Mouse (Mus musculus) monocyte, adult 2 months (primary cell): ENCODE results near the gene Mrpl1.

Experiments
- DNase-seq, 2 experiments: peaks; one replicate each; pipeline ENCODE4 v3.0.0; 2022; ENCODE audit warnings: low spot score in 2 of 2, low read depth in 1 of 2

Gene Mrpl1

DNA sequence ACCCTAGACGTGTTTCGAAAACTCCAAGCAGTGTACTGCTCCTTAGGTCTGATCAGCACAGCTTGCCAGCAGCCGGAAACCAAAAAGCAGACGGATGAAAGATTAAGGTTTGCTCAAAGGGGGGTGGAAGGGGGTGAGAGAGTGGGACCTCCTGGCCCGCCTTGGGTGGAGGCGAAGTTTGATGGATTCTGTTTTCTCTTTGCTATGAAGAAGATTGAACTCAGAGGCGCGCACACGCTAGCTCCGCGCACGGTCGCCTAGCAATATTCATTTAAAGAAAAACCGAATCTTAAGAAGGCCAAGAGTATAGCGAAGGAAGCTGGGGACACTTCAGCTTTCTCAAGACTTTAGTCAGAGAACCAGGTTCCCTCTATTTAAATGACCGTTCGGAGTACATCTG is at the start of gene Mrpl1:
TSS of gene Mrpl1 (plus strand) at position 35 of the 400 bp plus-strand sequence.
- DNase-seq = peak in 1 of 2 experiments; percentile 4

DNA sequence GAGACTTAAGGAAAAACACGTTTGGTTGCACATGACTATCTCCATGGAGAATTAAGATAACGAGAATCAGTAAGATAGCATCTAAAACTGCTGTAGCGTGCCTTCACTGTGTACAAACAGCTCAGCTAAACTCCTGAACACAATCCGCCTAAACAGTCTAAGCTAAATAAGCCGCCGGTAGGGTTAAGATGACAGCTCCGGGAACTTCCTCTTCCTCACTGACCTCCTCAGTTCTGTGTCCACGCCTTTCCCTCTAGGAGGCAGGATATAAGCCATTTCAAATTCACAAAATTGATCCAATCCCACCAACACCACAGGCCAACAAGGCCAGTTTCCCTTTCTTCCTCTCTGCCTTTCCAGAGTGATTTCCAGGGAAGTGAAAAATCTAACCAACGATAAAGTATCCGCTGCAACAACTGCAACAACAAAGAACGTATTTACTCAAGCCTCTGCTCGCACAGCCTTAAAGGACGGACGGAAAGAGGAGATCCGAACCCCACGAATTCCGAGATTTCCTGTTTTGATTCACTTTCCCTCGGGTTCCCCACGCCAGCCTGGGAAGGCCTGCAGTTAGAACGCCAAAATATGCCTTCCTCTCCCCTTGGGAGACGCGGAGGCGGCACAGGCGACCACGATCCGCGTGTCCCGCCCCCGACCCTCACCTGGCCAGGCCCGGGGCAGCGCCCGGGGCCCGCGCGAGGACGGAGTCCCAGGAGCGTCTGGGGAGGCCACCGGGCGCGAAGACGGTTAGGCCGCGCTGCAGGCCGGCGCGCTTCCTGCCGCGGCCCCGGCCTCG is 48.6 kb upstream of the Mrpl1 start:
- peak; percentile 27 to 38 for DNase-seq

DNA sequence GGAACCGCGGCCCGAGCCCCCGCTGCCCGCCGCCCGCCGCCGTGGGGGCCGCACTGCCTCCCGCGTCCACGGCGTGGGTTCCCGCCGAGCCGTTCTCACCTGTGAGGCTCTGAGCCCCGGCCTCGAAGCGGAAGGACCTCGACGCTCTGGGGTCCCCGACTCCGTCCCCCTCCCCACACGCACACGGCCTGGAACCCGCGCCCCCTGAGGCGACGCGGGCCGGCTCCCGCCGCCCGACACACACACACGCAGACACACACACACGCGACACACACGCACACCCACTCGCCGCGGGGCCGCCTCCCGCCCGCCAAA is 48.1 kb upstream of the Mrpl1 start:
- no peak for DNase-seq

DNA sequence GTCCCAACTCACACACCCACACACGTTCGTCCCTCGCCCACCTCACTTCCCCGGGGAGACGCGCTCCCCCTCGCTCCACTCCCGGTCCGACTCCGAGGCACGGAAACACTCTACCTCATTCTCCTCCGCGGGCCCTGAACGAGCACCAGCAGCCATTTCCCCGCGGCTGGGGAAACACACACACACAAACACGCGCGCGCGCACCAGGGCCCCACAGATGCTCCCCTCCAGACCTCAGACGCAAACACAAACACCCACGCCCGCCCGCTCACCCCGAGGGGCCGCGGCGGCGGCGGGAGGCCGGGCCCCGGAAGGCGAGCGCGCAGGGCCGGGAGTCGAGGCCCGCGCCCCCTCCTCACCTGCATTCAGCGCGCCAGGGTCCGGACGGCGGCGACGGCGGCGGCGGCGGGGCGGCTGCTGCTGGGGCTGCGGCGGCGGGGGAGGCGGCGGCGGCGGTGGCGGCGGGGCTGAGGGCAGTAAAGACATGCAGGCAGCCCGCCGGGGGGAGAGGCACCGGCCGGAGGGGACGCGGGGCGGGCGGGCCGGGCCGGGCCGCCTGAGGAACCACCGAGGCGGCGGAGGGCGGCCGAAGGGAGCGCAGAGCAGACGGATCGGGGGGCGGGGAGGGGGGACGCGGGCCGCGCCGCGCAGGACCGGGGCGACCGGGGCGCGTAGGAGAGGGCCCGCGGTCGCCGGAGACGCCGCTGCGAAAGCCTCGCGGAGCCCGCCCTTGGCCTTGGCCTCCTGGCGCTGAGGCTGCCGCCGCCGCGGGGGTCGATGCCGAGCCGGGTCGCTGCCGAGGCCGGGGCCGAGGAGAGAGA is 47.5 kb upstream of the Mrpl1 start:
- peak in 1 of 2 experiments; percentile 42 for DNase-seq

DNA sequence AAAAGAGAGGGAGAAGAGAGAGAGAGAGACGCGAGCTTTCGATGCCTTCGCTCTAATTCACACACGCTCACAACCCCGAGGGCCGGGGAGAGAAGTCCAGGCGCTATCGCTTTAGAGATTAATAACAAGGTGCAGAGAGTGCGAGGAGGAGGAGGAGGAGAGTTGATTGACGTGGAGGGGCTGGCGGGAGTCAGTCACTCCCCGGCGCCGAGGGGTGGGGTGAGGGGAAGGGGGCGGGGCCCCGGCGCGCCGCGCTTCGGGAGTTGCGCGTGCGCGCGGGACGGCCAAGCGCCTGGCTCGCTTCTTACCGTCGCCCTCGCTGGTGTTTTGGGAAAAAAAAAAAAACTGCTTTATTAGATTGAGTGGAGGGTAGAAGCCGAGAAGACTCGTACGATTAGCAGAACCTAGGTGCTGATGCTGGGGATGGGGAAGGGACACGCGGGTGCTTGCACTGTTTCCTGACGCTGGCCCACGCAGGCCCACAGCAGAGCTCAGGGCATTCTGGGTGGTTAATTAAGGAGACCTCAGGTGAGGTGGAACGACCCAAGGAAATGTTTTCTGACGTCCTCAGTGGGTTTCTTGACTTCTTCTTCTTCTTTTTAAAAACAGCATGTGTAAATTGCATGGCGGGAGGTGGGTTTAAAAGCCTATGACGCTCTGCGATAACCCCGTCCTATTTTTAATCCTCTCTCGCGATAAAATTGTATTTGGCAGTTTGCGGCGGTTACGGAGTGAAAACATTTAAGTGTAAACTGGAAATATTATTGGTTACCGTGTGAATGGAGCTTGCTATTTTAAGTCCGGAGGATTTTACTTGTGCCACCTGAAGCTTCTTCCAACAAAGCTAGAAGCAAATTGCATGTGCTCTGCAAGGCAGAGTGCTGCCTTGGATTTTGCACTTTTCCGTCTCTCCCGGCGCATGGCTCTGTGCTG is 46.6 kb upstream of the Mrpl1 start:
- peak; percentile 40 to 50 for DNase-seq

DNA sequence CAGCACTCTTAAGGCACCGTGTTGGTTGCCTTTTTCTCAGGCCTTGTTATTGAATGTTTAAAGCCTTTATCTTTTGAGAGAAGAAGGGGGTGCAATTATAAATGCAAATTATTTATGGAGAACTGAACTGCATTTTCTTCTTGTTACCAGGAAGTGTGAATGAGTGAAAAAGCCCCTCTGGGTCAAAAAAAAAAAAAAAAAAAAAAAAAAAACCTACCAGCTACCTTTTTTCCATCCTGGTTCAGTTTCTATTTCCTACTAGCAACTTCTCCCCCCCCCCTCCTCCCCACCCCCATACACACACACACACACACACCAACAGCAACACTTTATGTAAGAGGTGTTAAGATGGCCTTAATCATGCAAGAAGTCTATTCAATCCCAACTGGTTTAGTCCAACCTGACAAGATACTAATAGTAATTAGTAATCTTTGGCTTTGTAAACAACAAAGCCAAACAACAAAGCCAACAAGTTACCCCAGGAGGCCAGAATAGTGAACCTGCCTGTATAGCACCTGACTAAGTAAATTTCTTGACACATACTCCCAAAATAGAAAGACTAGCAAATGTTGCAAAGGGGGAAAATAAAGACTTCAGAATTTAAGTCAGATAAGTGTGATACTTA is 45.8 kb upstream of the Mrpl1 start:
- DNase-seq = no peak

DNA sequence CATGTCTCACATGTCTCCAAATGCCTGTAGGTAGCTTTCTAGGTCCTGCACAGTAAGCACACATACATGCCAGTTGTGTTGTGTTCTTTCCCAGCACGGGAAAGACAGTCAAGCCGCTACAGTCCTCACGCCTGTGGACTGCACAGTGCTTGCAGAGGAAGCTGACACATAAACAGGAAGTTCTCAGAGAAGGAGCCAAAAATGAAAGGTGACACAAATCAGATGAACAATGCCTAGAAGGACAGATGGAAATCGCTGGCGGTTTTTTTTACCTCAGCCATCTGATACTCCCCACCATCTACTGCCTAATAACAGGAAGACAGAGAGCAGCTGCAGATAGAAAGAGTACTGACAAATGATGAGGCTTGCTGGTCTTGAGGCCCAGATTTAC is 45.3 kb upstream of the Mrpl1 start, which contains the start of gene Cnot6l:
TSS of gene Cnot6l (minus strand) at position 151 of the 391 bp plus-strand sequence.
- peak in 1 of 2 experiments; percentile 22 for DNase-seq

DNA sequence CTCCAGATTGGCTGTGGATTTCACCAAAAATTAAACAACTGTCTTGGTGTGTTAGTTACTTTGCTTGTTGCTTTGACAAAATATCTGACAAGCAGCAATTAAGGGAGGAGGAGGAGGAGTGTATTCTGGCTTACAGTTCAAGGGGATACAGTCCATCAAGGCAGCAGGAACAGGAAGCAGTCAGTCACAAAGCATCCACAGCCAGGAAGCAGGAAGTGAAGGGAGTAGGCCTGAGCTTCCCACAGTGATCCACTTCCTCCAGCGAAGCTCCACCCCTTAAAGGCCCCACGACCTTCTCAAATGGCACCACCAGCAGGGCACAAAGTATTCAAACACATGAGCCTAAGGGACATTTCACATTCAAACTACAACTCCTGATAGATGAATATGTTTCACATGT is 42.5 kb upstream of the Mrpl1 start:
- DNase-seq = no peak

DNA sequence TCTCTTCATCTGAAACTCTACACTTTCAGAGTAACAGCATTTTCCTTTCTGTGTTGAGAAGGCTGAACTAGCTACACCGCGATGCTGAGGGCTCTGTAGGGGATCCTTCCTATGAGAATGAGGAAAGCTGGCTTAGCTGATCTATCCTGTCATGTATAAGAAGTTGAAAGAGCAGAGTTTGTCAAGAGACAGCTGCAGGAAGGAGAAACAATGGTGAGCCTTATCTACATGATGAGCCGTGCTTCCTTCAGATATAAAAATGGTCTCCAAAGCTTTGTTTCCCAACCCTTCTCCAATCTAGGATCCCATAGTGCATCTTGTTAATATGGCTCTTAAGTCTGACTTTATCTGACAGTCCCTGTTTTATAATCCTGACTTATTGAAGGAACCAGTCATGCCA is 38.9 kb upstream of the Mrpl1 start:
- DNase-seq = no peak

DNA sequence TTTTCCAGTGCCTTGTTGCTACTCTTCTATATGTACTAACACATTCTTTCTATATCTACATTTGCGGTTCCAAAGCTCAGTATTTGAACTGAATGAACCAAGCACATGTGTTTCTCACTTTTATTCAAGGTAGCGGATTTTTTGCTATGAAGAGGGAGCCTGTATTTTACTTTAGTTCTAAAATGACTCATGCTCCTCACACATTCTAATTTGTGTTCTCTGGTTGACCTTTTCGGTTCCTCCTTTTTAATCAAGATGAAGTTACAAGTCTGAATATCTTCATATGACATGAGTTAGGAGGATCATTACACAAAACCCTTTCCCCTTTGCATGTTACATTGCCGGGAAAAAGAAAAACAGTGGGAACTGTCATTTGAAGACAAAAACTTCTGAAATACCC is 37.5 kb upstream of the Mrpl1 start:
- DNase-seq = no peak

DNA sequence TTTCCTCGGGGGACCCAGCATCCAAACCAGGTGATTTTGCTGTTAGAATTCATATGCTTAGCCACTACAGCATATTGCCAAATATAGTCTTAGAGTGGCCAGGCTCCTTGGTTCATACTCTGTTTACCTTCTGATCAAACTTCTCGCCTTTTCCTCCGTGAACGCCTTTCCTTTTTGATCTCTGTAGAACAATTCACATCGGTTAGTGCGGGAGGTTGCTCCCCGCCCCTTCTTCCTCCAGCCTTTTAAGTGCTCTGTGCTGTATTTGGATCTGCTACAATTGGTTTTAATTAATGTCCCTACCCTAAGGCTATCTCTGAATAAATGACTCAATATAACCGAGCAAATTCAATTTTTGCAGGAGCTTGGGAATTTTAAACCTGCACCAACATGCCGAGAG is 33.2 kb upstream of the Mrpl1 start:
- no peak for DNase-seq

DNA sequence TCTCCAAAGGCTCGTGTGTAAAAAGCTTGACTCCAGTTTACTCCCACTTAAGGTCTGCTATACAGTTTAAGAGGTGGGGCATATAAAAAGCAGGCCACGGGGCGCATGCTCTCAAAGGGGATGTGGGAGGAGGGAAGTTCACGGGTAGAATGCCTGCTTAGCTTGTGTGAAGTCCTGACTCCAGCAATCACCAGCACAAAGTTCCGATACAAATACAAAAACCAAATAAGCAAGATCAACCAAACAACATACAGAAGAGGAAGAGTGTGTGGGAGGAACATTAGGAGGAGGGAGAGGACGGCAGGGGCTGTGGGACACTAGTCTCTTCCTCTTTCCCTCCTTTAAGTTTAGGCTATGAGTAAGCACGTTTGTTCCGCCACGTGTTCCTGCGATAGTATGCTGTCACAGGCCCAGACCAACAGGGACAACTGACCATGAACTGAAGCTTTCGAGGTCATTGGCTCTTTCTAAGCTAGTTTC is 32.4 kb upstream of the Mrpl1 start:
- peak in 1 of 2 experiments; percentile 6 for DNase-seq

DNA sequence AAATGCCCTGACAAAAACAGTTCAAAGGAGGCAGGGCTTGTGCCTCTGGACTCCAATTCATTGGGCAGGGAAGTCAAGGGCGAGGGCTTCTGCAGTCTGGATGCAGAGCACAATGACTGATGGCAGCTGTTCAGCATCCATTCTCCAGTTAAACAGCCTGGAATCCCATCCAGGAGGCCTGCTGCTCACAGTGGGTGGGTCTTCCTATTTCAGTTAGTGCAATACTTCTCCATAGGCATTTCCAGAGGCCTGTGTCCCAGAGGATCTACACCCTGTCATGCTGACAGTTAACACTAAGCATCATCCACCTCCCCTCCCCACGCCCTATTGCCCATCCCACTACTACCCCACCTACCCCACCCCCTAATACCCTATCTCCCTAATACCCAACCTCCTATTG is 26.1 kb upstream of the Mrpl1 start:
- no peak for DNase-seq

DNA sequence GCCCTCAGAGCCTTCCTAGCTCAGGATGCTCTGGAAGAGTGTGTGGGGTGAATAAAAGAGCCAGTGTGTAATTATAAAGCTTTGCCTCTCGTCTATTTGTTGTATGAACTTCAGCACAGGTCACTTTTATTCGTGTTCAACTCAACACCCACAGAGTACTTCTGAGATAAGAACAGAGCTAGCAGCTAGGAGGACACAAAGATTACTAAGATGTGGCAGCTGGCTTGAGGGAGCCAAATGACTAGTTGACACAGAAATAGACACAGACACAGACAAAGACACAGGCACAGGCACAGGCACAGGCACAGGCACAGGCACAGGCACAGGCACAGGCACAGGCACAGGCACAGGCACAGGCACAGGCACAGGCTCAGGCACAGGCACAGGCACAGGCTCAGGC is 25.3 kb upstream of the Mrpl1 start:
- no peak for DNase-seq

DNA sequence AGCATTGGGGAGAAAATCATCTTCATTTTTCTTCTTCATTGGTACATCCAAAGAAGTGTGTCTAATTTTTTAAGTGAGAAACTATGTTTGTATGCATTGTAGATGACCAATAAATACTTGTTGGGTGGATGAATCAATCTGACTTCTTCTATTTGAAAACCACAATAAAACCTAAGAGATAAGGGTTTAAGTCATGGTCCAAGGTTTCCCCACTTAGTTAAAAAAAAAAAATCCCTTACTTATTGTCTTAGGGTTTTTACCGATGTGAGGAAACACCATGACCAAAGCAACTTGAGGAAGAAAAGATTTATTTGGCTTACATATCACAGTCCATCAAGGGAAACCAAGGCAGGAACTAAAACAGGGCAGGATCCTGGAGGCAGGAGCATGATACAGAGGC is 19.5 kb upstream of the Mrpl1 start:
- no peak for DNase-seq

DNA sequence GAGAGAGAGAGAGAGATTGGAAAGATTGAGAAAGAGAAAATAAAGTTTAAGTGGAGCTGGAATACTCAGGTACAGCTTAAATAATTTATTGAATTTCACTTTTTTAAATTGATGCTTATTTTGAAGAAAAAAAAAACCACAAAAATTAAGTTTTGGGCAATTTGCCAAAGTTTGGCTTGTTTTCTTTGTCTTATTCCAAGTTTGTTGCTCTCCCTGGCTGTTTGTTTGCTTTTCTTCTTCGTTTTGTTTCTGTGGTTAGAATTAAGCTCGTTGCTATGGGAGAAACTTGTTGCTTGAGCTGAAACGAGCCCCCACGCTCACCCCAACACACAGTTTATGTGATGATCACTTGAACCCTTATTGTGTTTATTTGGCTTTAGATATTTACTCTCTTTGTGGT is 18.0 kb upstream of the Mrpl1 start:
- no peak for DNase-seq

DNA sequence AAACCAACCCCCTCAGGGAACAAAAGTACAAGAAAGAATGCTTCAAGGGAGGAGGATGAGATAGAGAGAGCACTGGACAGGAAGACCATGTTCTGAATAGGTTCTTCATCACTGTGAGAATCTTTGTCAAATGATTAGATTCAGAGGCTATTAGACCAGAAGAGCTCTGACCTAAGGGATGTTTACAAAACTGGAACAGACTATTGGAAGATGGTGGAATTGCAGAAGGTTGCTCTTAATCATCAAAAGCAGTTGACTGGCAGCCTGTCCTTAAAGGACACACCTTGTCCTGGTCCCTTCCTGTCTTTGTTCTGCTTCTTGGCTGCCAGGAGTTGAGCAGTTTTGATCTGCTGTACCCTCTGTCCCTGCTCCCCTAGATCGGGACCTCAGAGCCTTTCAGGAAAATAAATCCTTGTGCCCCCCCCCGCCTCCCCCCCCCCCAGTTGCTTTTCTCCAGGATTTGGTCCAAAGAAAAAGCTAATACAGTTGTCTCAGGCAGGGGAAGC is 12.7 kb upstream of the Mrpl1 start:
- no peak for DNase-seq

DNA sequence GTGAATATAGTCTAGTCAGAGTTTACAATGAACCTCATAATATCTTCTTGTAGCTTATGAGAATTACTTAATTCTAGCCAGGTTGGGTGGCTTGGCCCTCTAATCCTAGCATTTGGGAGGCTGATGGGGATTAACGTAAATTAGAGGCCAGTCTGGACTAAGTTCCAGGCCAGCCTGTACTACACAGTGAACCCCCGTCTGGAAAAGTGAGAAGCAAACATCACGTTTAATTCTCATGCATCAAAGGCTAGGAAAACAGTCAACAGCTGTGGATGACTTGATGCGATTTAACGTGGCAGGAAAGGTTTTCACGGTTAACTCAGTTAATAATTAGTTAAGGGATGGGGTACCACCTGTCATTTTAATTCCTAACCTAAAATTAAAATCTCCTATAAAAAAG is 11.0 kb upstream of the Mrpl1 start:
- DNase-seq = no peak

DNA sequence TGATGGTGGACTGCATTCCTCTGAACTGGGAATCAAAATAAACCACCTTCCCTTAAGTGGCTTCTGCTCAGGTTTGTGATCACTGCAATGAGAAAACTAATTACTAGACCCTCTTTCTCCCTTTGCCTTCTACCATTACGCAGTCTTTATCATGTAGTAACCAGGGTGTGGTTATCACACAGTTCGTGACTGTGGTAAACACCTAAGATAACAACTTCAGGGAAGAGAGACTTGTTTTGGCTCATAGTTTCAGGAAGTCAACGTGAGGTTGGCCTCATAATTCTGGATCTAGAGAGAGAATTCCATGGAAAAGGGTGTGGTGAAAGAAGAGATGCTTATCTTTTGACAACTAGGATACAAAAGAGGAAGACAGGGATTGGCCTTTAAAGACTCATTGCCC is 9.0 kb upstream of the Mrpl1 start:
- DNase-seq = no peak

DNA sequence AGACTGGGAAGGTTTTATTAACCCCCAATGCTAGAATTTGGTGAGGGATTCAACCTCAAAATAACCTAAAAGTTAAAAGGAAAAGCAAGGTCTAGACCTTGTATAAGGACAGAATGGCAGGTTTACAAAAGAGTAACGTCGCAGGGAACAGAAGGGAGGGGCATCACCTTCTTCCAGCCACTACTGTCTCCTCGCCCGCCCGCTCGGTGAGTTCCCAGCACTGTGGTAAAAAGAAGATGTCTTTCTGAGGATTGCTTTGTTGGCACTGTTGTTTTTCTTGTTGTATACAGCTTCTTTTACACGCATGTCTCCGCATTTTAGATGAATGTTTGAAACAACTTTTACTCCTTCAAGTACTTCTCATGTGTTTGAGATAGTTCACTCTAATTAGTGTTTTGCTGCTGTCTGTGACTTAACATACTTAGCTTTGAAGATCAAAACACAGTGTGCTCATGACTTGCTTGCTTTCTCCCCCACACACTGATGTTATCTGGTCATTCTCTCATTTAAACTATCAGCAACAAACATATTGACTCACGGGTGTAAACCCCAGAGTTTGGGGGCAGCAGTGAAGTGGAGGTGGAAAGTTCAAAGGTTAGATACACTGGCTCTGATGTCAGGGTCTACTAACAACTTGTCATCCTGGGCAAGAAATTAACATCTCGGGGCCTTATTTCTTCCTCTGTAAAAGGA is 7.7 kb upstream of the Mrpl1 start:
- DNase-seq = no peak
